Mouse (Mus musculus) cerebellum, postnatal 10 days (tissue): ENCODE data around the gene Fam110a.

Experiments used
- DNase-seq, 2 experiments: peaks; one replicate each; pipeline ENCODE4 v3.0.0; 2021; ENCODE audit warnings: mixed read lengths in 2 of 2

The Fam110a gene

GRCm38 (mm10) chr2:151969396-151969795 lies 10.6 kb downstream of the Fam110a start:
- DNase-seq, result peak in 1 of 2 experiments; percentile 39

DNA sequence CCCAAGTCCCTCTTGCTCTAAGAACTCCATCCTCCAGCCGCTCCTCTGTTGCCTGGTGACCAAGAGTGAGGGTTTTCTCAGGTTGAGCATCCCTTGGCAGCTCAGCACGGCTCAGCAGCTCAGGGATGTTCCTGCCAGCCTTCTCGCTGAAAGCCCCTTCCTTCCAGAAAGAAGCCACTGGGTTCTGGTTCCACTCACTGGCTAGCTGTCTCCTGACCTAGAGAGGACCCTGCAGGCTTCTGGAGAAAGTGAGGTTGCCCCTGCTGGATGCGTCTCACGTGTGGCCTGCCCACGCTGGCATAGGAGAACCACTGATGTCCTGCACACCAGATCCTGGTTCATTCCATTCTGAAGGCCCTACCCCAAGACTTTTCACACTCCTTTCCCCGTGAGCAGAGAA lies 11.0 kb downstream of the Fam110a start:
- DNase-seq, result peak in 1 of 2 experiments; percentile 39

DNA sequence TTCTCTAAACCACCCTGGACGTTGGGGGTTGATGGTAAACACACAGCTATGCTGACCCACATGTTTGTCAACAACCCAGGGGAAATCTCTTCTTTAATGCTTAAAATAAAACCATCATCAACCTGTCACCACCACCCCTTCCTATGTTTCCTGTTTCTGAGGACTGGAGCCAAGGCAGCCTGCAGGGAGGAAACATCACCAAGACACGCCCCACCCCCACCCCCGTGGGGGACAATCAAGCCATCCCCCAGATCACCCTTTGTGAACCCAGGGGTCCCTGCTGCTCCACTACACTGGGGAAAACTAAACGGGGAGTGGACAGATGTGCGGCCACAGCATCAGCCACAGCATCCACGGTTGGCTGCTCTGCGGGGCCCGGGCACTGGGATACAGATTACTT lies 11.6 kb downstream of the Fam110a start:
- no peak for DNase-seq

GRCm38 (mm10) chr2:151967792-151968191 lies 12.2 kb downstream of the Fam110a start:
- no peak for DNase-seq

DNA sequence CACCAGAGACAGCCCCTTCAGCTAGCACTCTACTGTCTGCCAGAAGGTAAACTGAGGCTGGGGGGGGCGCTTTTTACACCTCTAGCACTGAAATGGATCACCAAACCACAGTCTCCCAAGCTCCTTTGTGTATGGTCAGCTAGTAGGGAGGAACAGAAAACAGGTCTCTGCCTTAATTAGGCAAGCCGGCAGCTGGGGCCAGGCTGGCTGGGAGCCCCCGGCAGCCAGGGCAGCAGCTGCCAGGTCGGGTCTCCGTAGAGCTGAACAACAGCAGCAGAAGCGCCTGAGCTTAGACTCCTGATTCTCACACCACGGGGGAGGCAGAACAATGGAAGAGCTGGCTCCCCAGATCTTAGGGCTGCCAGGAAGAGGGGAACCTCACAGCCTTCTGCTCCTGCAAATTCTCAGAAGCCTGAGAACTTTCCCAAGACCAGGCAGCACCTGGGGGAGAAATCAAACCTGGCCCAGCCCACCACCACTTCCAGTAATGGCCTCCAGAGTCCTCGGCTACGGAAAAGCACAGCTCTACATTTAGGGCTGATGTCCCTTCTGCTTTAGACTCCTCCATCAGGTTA lies 12.8 kb downstream of the Fam110a start:
- DNase-seq, result peak; percentile 70 to 79

- DNase-seq, result peak; percentile 48 to 61
These were observed 16.0 kb downstream of the Fam110a start for GRCm38 (mm10) chr2:151964052-151964451.

DNA sequence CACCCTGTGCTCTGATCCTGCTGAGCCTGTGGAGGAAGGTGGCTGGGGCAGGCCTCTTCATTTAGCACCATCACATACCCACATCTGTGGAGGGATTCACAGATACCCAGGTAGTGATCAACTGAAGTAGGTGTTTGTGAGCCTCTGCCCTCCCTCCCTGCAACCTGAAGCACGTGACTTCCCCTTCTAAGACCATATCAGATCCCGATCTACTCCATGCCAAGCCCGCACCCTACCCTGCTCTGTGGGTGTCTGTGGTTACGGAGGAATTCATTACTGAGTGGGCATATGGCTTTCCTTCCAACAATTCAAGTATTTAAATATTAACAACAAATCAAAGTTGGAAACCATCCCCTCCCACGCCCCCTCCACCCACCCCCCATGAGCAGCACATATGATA lies 16.7 kb downstream of the Fam110a start:
- no peak for DNase-seq

DNA sequence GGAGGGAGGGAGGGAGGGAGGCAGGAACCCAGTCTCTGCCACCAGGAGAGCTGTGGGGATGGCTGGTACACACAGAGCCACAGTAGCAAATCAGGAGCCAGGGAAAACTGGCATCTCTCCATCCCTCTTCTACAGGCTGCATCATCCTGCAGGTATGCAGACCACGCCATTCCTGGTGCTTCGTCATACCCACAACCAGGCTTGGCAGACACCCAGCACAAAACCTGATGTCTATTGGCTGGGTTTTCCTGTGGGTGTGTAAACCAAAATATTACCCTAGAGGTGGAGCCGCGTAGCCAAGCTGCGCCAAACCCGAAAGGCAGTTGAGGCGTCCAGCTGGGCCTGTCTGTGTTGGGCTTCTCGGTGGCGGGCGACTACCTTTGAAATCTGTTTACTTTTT lies 17.5 kb downstream of the Fam110a start:
- peak; percentile 86 to 89 for DNase-seq

DNA sequence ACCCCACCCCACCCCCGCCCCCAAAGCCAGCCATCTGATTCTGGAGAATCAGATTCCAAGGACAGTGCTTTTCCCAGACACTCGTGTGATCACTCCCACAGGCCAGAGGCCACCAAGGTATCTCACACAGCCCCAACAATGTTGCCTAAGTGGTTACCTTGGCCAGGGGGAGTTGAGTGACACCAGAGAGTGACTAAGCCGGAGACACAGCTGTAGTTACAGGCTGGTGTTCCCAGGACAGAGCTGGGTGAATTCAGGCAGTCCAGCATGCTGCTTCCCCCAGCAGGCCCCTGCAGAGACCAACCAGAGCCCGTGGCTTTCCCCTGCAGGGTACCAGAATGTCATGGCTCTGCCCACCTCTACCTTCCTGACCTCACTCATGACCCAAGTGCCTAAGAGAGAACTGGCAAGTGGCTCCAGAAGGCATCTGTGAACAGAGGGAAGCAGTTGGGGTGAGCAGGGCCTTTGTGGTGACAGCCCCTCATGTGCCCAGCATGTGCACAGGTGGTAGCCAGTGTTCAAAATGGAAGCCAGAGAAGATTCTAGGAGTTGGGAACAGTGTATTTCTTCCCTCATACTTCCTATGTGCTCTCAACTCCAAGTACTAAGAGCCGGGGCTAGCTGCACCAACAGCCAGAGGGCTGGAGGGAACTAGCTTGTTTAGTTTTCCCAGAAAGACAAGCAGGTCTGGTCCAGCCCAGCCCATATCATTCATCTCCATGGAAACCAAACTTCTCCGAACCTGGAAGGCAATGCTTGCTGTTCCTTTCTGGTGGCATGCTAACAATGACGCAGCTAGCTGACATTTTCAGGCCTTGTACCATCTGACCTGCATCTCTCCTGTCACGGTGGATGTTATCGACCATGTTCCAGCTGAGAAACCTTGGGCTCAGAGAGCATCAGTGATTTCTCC lies 18.5 kb downstream of the Fam110a start:
- DNase-seq, result no peak

DNA sequence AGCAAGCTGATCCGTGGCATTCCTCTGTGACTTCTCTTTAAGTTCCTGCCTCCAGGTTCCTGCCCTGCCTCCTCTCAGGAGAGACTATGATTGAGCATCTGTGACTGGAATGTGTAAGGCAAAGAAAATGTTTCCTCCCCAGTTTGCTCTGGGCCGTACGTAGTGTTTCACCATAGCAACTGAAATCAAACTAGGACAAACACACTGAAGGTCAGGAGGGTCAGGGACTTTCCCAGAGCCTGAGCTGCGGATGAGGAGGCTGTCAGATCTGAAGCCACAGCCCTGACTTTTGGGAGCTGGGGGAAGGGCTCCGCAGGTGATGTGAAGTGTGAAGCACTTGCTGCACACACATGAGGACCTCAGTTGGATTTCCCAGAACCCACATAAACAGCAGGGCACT lies 20.7 kb downstream of the Fam110a start:
- no peak for DNase-seq

DNA sequence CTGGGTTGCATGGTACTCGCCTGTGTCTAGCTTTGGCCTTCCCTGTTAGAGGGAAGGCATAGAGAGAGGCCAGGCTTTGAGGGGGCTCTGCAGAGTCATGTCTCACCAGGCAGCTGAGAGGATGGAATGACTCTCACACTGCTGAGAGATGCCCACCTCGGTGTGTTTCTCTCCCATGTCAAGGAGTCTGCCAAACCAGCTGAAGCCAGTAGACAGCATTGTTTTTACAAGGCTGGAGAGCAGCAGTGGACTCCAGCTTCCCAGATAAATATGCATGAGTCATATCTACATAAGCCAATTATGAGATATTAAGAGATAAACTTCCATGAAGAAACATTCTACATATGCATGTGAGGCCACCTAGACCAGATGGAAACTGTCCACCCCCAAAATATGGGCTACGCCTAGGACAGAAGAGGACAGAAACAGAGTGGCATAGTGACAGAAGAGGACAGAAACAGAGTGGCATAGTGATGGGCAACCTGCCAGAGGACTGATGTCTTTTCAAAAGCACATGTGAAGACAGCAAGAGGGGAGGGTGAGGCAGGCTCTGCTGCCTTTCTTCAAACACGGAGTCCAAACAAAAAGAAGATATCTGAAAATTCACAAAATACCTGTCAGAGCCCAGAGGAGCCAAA lies 23.4 kb downstream of the Fam110a start:
- peak; percentile 64 to 66 for DNase-seq

GRCm38 (mm10) chr2:151953665-151954064 lies 26.4 kb downstream of the Fam110a start:
- DNase-seq, result no peak

DNA sequence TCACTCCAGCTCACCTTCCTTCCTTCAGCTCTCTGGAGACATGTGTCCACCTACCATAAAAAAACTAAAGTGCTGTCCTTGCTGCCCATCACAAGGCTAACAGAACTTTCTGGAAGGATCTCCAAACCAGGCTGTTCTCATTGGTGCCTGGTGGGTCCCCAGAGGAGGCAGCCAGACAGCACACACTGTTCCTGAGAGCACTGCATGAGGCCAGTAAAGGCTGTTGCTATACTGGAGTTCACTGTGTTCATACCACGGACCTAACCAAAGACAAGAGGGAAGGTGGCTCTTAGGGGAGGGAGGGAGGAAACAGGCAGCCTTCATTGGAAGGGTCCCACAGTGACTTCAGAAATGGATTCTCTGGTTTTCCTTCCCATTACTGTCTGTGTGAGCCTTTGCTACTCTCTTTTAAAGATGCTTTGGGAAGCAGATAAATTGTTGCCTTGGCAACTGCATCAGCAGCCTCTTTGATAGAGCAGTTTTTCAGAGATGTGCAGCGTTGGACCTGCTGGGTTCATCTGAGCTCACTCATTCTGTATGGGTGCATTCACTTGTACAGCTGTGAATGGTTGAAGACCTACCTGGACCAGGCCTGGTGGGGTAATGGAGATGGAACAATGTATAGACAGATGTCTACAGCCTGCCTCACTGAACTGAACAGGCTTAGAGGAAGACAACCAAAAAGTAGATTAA lies 30.8 kb downstream of the Fam110a start:
- DNase-seq, result no peak

DNA sequence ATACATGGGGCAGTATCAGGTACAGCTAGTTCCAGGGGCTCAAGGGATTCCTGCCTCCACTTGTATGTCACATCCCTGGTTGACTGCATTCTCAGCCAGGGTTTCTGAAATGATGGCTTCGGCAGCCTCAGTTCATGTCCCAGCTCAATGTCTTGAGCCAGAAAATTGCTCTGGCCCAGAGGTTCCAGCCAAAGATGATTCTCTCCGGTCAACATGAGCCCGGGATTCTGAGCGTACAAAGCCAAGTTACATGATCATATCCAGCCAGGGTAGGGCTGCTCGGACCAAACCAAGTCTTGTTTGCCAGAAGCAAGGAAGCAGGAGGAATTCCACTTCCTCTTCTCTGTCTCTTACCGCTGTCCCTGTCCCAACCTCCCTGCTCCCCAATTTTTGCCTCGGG lies 31.7 kb downstream of the Fam110a start:
- DNase-seq, result no peak

GRCm38 (mm10) chr2:151947617-151948016 lies 32.4 kb downstream of the Fam110a start:
- no peak for DNase-seq

- DNase-seq, result no peak
These were observed 35.9 kb downstream of the Fam110a start for GRCm38 (mm10) chr2:151944106-151944505.

DNA sequence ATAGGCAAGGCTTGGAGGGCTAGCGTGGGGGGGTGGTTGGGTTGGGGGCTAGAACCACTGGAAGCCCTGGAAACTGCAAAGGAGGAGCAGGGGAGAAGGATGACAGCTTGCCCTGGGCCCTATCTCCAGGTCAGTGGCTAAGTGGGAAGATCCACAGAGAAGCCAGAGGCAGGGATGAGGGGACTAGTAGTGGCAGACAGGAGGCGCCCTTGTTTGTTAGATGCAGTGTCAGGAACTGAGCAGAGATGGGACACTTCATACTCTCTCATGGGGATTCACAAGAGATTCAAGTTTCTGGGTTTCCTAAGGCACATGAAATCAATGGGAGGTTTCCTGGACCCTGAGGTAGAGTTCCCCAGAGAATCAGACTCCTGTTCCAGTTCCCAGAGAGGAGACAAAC lies 38.8 kb downstream of the Fam110a start:
- DNase-seq, result peak; percentile 61

DNA sequence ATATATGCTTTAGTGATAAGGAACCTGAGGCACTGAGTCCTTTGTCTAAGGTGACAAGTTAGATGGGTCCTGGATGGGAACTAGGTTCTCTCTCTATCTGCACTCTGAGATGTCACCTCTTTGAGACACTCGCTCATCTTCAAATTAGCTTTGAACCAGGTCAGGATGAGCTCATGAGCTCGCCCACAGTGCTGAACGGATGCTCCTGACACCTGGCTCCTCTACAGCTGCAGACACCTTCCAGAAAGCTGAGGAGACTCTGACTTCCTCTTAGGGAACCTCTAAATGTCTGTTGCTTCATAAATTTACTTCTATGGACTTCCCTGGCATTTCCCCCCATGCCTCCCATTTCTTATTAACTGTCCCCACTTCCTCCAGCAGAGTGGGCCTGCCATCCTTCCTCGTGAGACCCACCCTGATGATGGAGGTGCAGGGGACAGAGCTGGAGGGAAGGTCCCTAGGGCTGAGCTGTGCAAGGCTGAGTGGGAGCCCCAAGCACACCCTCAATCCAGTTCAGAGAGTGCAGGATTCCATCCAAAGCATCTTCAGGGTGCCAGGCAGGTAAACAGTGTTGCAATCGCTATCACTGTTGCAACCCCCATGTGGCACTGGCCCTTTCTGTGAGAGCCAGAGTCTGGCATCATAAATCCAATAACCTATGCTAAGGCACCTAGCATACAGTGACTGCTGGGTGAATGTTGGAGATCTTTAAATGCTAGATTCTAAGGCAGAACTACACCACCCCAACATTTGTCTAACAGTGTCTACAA lies 40.2 kb downstream of the Fam110a start:
- DNase-seq, result no peak

GRCm38 (mm10) chr2:151938780-151939200 lies 41.2 kb downstream of the Fam110a start:
- DNase-seq, result peak; percentile 76 to 84

DNA sequence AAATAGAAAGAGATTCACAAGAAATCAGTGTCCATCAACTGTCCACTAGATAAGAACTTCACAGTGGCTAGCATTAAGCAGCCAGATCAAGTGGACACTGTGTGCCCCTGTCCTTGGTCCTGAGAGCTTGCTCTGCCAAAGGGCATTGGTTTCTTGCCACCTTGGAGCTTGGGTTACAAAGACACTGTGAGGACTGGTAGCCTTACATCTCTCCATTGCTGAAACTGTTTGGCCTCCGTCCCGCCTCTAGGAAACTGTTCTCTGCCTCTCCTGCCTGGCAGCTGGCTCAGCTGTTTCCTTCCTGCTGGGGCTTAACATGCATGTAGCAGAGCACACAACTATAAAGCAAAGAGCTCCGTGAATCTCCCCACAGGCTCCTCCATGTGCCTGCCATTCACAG lies 42.1 kb downstream of the Fam110a start:
- DNase-seq, result peak in 1 of 2 experiments; percentile 52

GRCm38 (mm10) chr2:151930389-151931074 lies 49.5 kb downstream of the Fam110a start:
- DNase-seq, result peak; percentile 96 to 97

DNA sequence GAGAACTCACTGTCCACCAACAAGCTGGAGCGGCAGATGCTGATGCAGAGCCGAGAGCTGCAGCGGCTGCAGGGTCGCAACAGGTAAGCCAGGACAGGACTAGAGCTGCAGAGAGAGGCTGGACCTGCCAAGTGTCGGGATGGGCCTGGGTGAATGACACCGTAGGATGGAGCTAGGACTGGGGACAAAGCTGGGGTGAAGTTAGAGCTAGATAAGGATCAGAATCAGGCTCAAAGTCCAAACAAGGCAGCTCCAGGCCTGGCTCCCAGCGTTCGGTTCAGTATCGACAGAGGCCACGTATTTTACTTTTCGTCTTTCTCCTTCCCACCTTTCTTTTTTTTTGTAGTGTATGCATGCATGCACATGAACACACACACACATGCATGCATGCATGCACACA lies 52.9 kb downstream of the Fam110a start:
- DNase-seq, result no peak
